Mouse (Mus musculus) left cerebral cortex, postnatal 4 days (tissue): ENCODE data around the gene Hdac10. TPM values are rescaled to one million over a fixed set of nuclear protein-coding genes. Genes with fewer than 3 reads are reported as not detected.
A peak's percentile ranks its signal among the peaks of the same experiment; 100 is the strongest.

Source experiments
- DNase-seq: peaks from one replicate; pipeline ENCODE4 v3.0.0-alpha.2; 2022
- intact Hi-C: fragments of 180-260 bp; cut with DNase I; formaldehyde crosslinking; loops from one replicate; pipeline ENCODE4 v1.15.1; 2025
- total RNA-seq, 2 experiments: library from RNA; stranded (reverse); gene quantifications; 2 replicates each; pipeline ENCODE4 v1.2.3; 2021

Hdac10 gene
- 10 to 100 TPM; 40.0 to 42.8 TPM for total RNA-seq

GRCm38 (mm10) chr15:89128382-89129350, at the start of gene Hdac10:
Gene Hdac10, minus strand, starts transcription at chr15:89128700.
- peak; percentile 87 for DNase-seq
- intact Hi-C loops, result loop anchor here (10.0 kb wide), 1 partner anchor 76 kb away; no protein-coding TSS in a partner anchor

GRCm38 (mm10) chr15:89177576-89178259, 49.2 kb upstream of the Hdac10 start:
- DNase-seq, result no peak
- intact Hi-C loops, result no loop called here

GRCm38 (mm10) chr15:89177121-89177520, 48.6 kb upstream of the Hdac10 start:
- DNase-seq, result peak; percentile 77
- intact Hi-C loops, result no loop called here

- intact Hi-C loops, result no loop called here
- DNase-seq, result peak; percentile 6
These were observed 47.1 kb upstream of the Hdac10 start for GRCm38 (mm10) chr15:89175411-89176155.

- DNase-seq, result peak; percentile 65
- intact Hi-C loops, result no loop called here
These were observed 46.4 kb upstream of the Hdac10 start for GRCm38 (mm10) chr15:89174889-89175339.

- intact Hi-C loops, result no loop called here
- DNase-seq, result peak; percentile 54
These were observed 45.4 kb upstream of the Hdac10 start for GRCm38 (mm10) chr15:89173906-89174214.

- peak; percentile 59 for DNase-seq
- intact Hi-C loops, result no loop called here
These were observed 44.8 kb upstream of the Hdac10 start for GRCm38 (mm10) chr15:89173024-89173905.

GRCm38 (mm10) chr15:89172276-89172935, 43.9 kb upstream of the Hdac10 start:
- peak; percentile 20 for DNase-seq
- intact Hi-C loops, result no loop called here

GRCm38 (mm10) chr15:89171526-89172051, 43.1 kb upstream of the Hdac10 start:
- no peak for DNase-seq
- intact Hi-C loops, result no loop called here

- intact Hi-C loops, result no loop called here
- peak; percentile 24 for DNase-seq
These were observed 41.6 kb upstream of the Hdac10 start for GRCm38 (mm10) chr15:89170102-89170501.

GRCm38 (mm10) chr15:89169431-89169830, 40.9 kb upstream of the Hdac10 start:
- intact Hi-C loops, result no loop called here
- peak; percentile 67 for DNase-seq

GRCm38 (mm10) chr15:89168922-89169321, 40.4 kb upstream of the Hdac10 start:
- intact Hi-C loops, result no loop called here
- DNase-seq, result peak; percentile 3

GRCm38 (mm10) chr15:89165478-89165877, 37.0 kb upstream of the Hdac10 start:
- intact Hi-C loops, result no loop called here
- DNase-seq, result no peak

- no peak for DNase-seq
These were observed 32.9 kb upstream of the Hdac10 start for GRCm38 (mm10) chr15:89161397-89161796.

GRCm38 (mm10) chr15:89158516-89158915, 30.0 kb upstream of the Hdac10 start:
- DNase-seq, result no peak
- intact Hi-C loops, result no loop called here

More at GRCm38 (mm10) chr15:89161397-89161796, 32.9 kb upstream of the Hdac10 start:
- intact Hi-C loops, result no loop called here

GRCm38 (mm10) chr15:89157954-89158353, 29.5 kb upstream of the Hdac10 start:
- intact Hi-C loops, result no loop called here
- DNase-seq, result peak; percentile 82

- intact Hi-C loops, result no loop called here
- DNase-seq, result no peak
These were observed 23.8 kb upstream of the Hdac10 start for GRCm38 (mm10) chr15:89152312-89152711.

GRCm38 (mm10) chr15:89150041-89150390, 21.5 kb upstream of the Hdac10 start:
- DNase-seq, result no peak

More at GRCm38 (mm10) chr15:89150041-89150390, 21.5 kb upstream of the Hdac10 start:
- intact Hi-C loops, result no loop called here
